Comparison of ENCODE assay signal across 7 mouse cellular contexts in the genomic region with DNA sequence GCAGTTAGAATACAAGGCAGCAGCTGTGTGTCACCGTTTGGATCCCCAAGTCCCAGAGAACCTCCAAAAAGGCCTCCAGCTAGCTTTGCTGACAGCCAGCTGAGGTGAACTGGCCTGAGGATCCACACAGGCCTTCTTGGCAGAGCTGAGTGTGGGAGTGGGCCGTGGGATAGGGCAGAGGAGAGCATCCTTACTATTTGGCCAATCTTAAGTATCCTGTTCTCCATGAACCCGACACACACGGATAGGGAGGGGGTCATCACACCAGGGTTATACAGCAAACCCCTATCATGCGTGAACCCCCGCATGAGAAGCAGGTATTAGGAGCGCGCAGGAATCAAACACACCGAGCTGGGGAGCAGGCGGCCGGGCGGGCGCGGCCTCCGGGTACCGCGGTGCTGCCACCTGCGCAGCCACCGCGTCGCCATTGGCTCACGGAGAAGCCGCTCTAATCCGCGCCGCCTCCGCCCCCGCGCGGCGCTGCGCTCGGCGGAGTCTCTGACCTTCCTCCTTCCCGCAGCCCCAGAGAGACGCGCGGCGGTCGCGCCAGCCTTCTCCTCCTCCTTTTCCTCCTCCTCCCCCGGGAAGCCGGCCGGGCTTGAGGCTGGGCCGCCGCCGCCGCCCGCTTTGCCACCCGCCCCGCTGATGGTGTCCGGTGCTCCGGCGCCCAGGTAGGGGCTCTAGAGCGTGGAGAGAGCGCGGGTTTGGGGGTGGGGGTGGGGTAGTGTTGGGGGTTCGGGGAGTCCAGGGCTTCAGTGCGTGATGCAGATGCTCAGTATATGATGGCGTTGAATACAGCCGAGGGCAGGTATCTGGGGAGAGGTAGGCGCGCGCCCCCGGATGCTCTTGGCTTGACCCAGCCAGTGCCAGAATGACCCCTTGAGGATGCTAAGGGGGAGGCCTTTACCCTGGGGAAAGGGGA. TPM values are rescaled to one million over a fixed set of nuclear protein-coding genes. Genes with fewer than 3 reads are reported as not detected.
DNase-seq lines count a peak whose midpoint lies in the region; ATAC-seq and TF ChIP-seq lines count a peak whose summit lies in the region.

Gene Pacsin1 (plus strand): TSS at position 421 of the 922 bp plus-strand sequence.

- peaks cover 10% of the 10 kb centered on the region for H3K9me3 ChIP-seq in CH12.LX (replicated peaks; ENCODE audit: low read length)
- H3K9me3 ChIP-seq in embryonic facial prominence, embryonic 10.5 days, result no peaks in the 10 kb centered on the region
- H3K9me3 ChIP-seq in hindbrain, embryonic 15.5 days, result no peaks in the 10 kb centered on the region
- no peaks in the 10 kb centered on the region for H3K9me3 ChIP-seq in midbrain, embryonic 15.5 days
- no peaks in the 10 kb centered on the region for H3K9me3 ChIP-seq in stomach, embryonic 15.5 days

- peak in 1 of 2 experiments; percentile 32; a peak in 2 of 4 replicates for TF ChIP-seq CTCF in CH12.LX (conservative IDR thresholded peaks at IDR 0.05 in 1 of 2, IDR thresholded peaks at IDR 0.05 in 1 of 2; ENCODE audit: low read depth in 2 of 2, low read length in 2 of 2)

- peak; percentile 87 for ATAC-seq in hindbrain, embryonic 15.5 days (ENCODE audit: low FRiP score, low read depth)
- ATAC-seq in midbrain, embryonic 15.5 days (replicated peaks), result peak; percentile 92
- no peak for ATAC-seq in stomach, embryonic 15.5 days (ENCODE audit: insufficient read depth, low FRiP score, low read depth)

- intact Hi-C loops in left cerebral cortex, postnatal 14 days (cut with DNase I), result loop anchor here (2.0 kb wide), 1 partner anchor 17 kb away; no protein-coding TSS in a partner anchor

- no peak for TF ChIP-seq EP300 in CH12.LX (IDR thresholded peaks at IDR 0.05; ENCODE audit: low read length)

- in situ Hi-C loops in CH12.LX (cut with MboI; ENCODE audit: low pct_ligation_motif_present, low pct_unique_long_range_greater_than_20kb, low sequenced_read_pairs), result loop anchor here (10.0 kb wide), 1 partner anchor 69 kb away; the partner anchor contains the start of gene Spdef

- H3K9ac ChIP-seq in CH12.LX (ENCODE audit: insufficient read depth, low read depth), result peak within 1 kb of the TSS; percentile 64
- H3K9ac ChIP-seq in hindbrain, embryonic 15.5 days, result peak within 1 kb of the TSS; percentile 73
- H3K9ac ChIP-seq in midbrain, embryonic 15.5 days, result peak within 1 kb of the TSS; percentile 82
- no peak within 1 kb of the TSS for H3K9ac ChIP-seq in stomach, embryonic 15.5 days

- DNase-seq in CH12.LX (ENCODE audit: extremely low read depth), result peak; percentile 48
- peak; percentile 64 for DNase-seq in ZHBTc4 (ENCODE audit: low read depth, low spot score)
- DNase-seq in embryonic facial prominence, embryonic 10.5 days (ENCODE audit: low spot score), result peak; percentile 73
- DNase-seq in left cerebral cortex, postnatal 14 days (ENCODE audit: low spot score in 2 of 2), result peak; percentile 81 to 83

- H3K4me1 ChIP-seq in CH12.LX (ENCODE audit: control insufficient read depth in 1 of 2, insufficient read depth in 2 of 2), result peaks cover 4 to 32% of the 10 kb centered on the region in 2 experiments
- peaks cover 27% of the 10 kb centered on the region for H3K4me1 ChIP-seq in embryonic facial prominence, embryonic 10.5 days
- H3K4me1 ChIP-seq in hindbrain, embryonic 15.5 days (replicated peaks), result peaks cover 28% of the 10 kb centered on the region
- peaks cover 23% of the 10 kb centered on the region for H3K4me1 ChIP-seq in midbrain, embryonic 15.5 days
- H3K4me1 ChIP-seq in stomach, embryonic 15.5 days, result peaks cover 11% of the 10 kb centered on the region

- peak within 1 kb of the TSS; percentile 73 for H3K27ac ChIP-seq in CH12.LX (ENCODE audit: insufficient read depth, low read depth)
- peak within 1 kb of the TSS; percentile 52 for H3K27ac ChIP-seq in embryonic facial prominence, embryonic 10.5 days (replicated peaks)
- peak within 1 kb of the TSS; percentile 84 for H3K27ac ChIP-seq in hindbrain, embryonic 15.5 days (replicated peaks)
- H3K27ac ChIP-seq in midbrain, embryonic 15.5 days, result peak within 1 kb of the TSS; percentile 66
- H3K27ac ChIP-seq in stomach, embryonic 15.5 days, result no peak within 1 kb of the TSS

- dilution Hi-C loops in CH12.LX (cut with MboI; ENCODE audit: extremely low pct_ligation_motif_present, extremely low pct_unique_long_range_greater_than_20kb, low sequenced_read_pairs), result no loop called here

- peak within 1 kb of the TSS; percentile 84 for H3K4me2 ChIP-seq in CH12.LX (ENCODE audit: insufficient read depth, low read depth, poor library complexity, severe bottlenecking)
- peak within 1 kb of the TSS; percentile 83 for H3K4me2 ChIP-seq in hindbrain, embryonic 15.5 days
- H3K4me2 ChIP-seq in midbrain, embryonic 15.5 days, result peak within 1 kb of the TSS; percentile 85
- H3K4me2 ChIP-seq in stomach, embryonic 15.5 days, result peak within 1 kb of the TSS; percentile 67

- peak; percentile 5 for TF ChIP-seq RAD21 in CH12.LX (IDR thresholded peaks at IDR 0.05; ENCODE audit: low read depth, low read length)

- WGBS in embryonic facial prominence, embryonic 10.5 days, result 2% methylated on average over 65 of the region's 65 CpGs
- 1% methylated on average over 52 of the region's 65 CpGs for WGBS in hindbrain, embryonic 15.5 days
- WGBS in midbrain, embryonic 15.5 days, result under 1% methylated on average over 62 of the region's 65 CpGs
- WGBS in stomach, embryonic 15.5 days, result 2% methylated on average over 65 of the region's 65 CpGs

- H3K36me3 ChIP-seq in CH12.LX (replicated peaks in 1 of 2; ENCODE audit: control insufficient read depth in 1 of 2, insufficient read depth in 1 of 2, low read length in 1 of 2), result peaks cover 0 to 6% of the 10 kb centered on the region in 2 experiments
- no peaks in the 10 kb centered on the region for H3K36me3 ChIP-seq in embryonic facial prominence, embryonic 10.5 days (replicated peaks)
- H3K36me3 ChIP-seq in hindbrain, embryonic 15.5 days, result no peaks in the 10 kb centered on the region
- H3K36me3 ChIP-seq in midbrain, embryonic 15.5 days (replicated peaks), result no peaks in the 10 kb centered on the region
- H3K36me3 ChIP-seq in stomach, embryonic 15.5 days, result no peaks in the 10 kb centered on the region

- H3K79me2 ChIP-seq in CH12.LX (replicated peaks; ENCODE audit: control insufficient read depth, extremely low read depth, insufficient read depth, poor library complexity, severe bottlenecking), result no peaks in the 10 kb centered on the region

- peak; percentile 48; the same call in 1 of the 2 replicates for TF ChIP-seq POLR2A in CH12.LX (IDR thresholded peaks at IDR 0.05; ENCODE audit: low read depth, low read length)

- peaks cover 8% of the 10 kb centered on the region for H3K27me3 ChIP-seq in CH12.LX (replicated peaks)
- H3K27me3 ChIP-seq in embryonic facial prominence, embryonic 10.5 days (replicated peaks; ENCODE audit: low read depth, poor library complexity, severe bottlenecking), result peaks cover 47% of the 10 kb centered on the region
- H3K27me3 ChIP-seq in hindbrain, embryonic 15.5 days, result no peaks in the 10 kb centered on the region
- no peaks in the 10 kb centered on the region for H3K27me3 ChIP-seq in midbrain, embryonic 15.5 days (replicated peaks)
- H3K27me3 ChIP-seq in stomach, embryonic 15.5 days (replicated peaks), result peaks cover 31% of the 10 kb centered on the region

- peak within 1 kb of the TSS; percentile 54 to 72 (median 58) for H3K4me3 ChIP-seq in CH12.LX (replicated peaks in 1 of 3; ENCODE audit: low read depth in 2 of 3, low read length in 2 of 3, poor library complexity in 1 of 3)
- peak within 1 kb of the TSS; percentile 66 for H3K4me3 ChIP-seq in embryonic facial prominence, embryonic 10.5 days
- peak within 1 kb of the TSS; percentile 83 for H3K4me3 ChIP-seq in hindbrain, embryonic 15.5 days
- H3K4me3 ChIP-seq in midbrain, embryonic 15.5 days, result peak within 1 kb of the TSS; percentile 83
- peak within 1 kb of the TSS; percentile 38 for H3K4me3 ChIP-seq in stomach, embryonic 15.5 days (replicated peaks)

TF ChIP-seq in CH12.LX, 34 proteins besides CTCF, POLR2A, EP300 and RAD21:
- TF ChIP-seq POLR2AphosphoS2 (IDR thresholded peaks at IDR 0.05; ENCODE audit: low read depth, low read length) (no peak), NRF1 (IDR thresholded peaks at IDR 0.05; ENCODE audit: low read depth, low read length) (peak; percentile 70), TBP (conservative IDR thresholded peaks at IDR 0.05; ENCODE audit: low read depth, low read length) (no peak), ZNF384 (IDR thresholded peaks at IDR 0.05; ENCODE audit: low read depth, low read length) (no peak), IRF4 (IDR thresholded peaks at IDR 0.05; ENCODE audit: low read depth, low read length) (0 out of 2 replicates have a peak, but pooled peaks have one; percentile 23), NELFE (IDR thresholded peaks at IDR 0.05; ENCODE audit: low read depth, low read length) (peak; percentile 48; the same call in 1 of the 2 replicates), UBTF (IDR thresholded peaks at IDR 0.05; ENCODE audit: low read depth, low read length) (peak; percentile 84; the same call in 1 of the 2 replicates), JUND (conservative IDR thresholded peaks at IDR 0.05; ENCODE audit: low read depth, low read length) (no peak), KAT2A (IDR thresholded peaks at IDR 0.05; ENCODE audit: insufficient replicate concordance, low read length) (no peak), TCF12 (IDR thresholded peaks at IDR 0.05; ENCODE audit: low read depth, low read length) (peak; percentile 75), ZMIZ1 (IDR thresholded peaks at IDR 0.05; ENCODE audit: low read depth, low read length) (peak; percentile 38; the same call in 1 of the 2 replicates), JUN (IDR thresholded peaks at IDR 0.05; ENCODE audit: insufficient read depth, low read depth, low read length) (no peak), SMC3 (IDR thresholded peaks at IDR 0.05; ENCODE audit: low read depth, low read length) (peak; percentile 13; the same call in 1 of the 2 replicates)

RNA-seq across cellular contexts. Expression of gene Pacsin1, which starts in this region (rescaled TPM):
- 11.4 and 13.2 TPM in 2 replicates for total RNA-seq in CH12.LX (2012; rRNA removed)
- 1.9 and 2.3 TPM in 2 replicates for total RNA-seq in CH12.LX (2014; rRNA removed)
- polyA plus RNA-seq in CH12.LX (2012; ENCODE audit: insufficient read length, low read depth), result 14.0 and 15.9 TPM in 2 replicates
- polyA plus RNA-seq in embryonic facial prominence, embryonic 10.5 days (2016; fragmentation: Nextera tagmentation; extraction: Ambion mirVana), result 5.2 and 6.9 TPM in 2 replicates
- polyA plus RNA-seq in hindbrain, embryonic 15.5 days (2015; fragmentation: Nextera tagmentation; extraction: Ambion mirVana), result 55.1 and 61.9 TPM in 2 replicates
- 100 to 1,000 TPM; 349 to 352 TPM for total RNA-seq in left cerebral cortex, postnatal 14 days (2021)
- polyA plus RNA-seq in midbrain, embryonic 15.5 days (2015; fragmentation: Nextera tagmentation; extraction: Ambion mirVana), result 55.5 and 55.7 TPM in 2 replicates
- 1.9 TPM in 2 replicates for polyA plus RNA-seq in stomach, embryonic 15.5 days (2015; fragmentation: Nextera tagmentation; extraction: Ambion mirVana)

Comparison
In these comparisons a context has a peak if more than half of its experiments do, and no peak if none do; other contexts are left out.
1. RNA of gene Pacsin1 (total RNA-seq): 349 to 352 TPM in left cerebral cortex, postnatal 14 days; 1.9 to 13.2 TPM in CH12.LX; every median in the first group is over 10 times any median in the second.
2. Peak in every context shown above with its lines, with median percentiles within 50 percentile points of each other: DNase-seq, H3K4me2 ChIP-seq and H3K4me3 ChIP-seq.